Mouse (Mus musculus) lung, embryonic 15.5 days (tissue): ENCODE measurements around the gene Tmx1. TPM values are rescaled to one million over a fixed set of nuclear protein-coding genes. Genes with fewer than 3 reads are reported as not detected.

ENCODE experiments used
- ATAC-seq: fragments of 200-750 bp; cut with Nextera tagmentation; 2 replicates; pipeline ENCODE4 v1.8.0; 2017; ENCODE audit warnings: moderate number of reproducible peaks, borderline replicate concordance; ENCODE audit not compliant: low FRiP score, low TSS enrichment; ENCODE audit errors: extremely low read depth
- H3K27ac ChIP-seq: fragments of 300-500 bp; sonication (generic); 2 replicates; pipeline ENCODE4 v1.5.1; 2015; ENCODE audit warnings: moderate library complexity, mild to moderate bottlenecking, inconsistent platforms
- H3K27me3 ChIP-seq: fragments of 300-500 bp; sonication (generic); 2 replicates; pipeline ENCODE4 v1.6.1; 2015; ENCODE audit warnings: inconsistent platforms
- H3K36me3 ChIP-seq: fragments of 300-500 bp; sonication (generic); 2 replicates; pipeline ENCODE4 v1.6.1; 2015; ENCODE audit warnings: inconsistent platforms
- H3K4me1 ChIP-seq: fragments of 300-500 bp; sonication (generic); 2 replicates; pipeline ENCODE4 v1.6.1; 2015; ENCODE audit warnings: inconsistent platforms
- H3K4me2 ChIP-seq: fragments of 300-500 bp; sonication (generic); 2 replicates; pipeline ENCODE4 v1.6.1; 2015; ENCODE audit warnings: inconsistent platforms, mild to moderate bottlenecking, moderate library complexity
- H3K4me3 ChIP-seq: fragments of 300-500 bp; sonication (generic); 2 replicates; pipeline ENCODE4 v1.5.1; 2015; ENCODE audit warnings: mild to moderate bottlenecking, inconsistent platforms
- H3K9ac ChIP-seq: fragments of 300-500 bp; sonication (generic); 2 replicates; pipeline ENCODE4 v1.6.1; 2015; ENCODE audit warnings: inconsistent platforms
- H3K9me3 ChIP-seq: fragments of 300-500 bp; sonication (generic); 2 replicates; pipeline ENCODE4 v1.6.1; 2016; ENCODE audit warnings: inconsistent platforms
- WGBS: fragments of 180-500 bp; shearing (Covaris S2); methylation state at CpG from one replicate; pipeline ENCODE4 v1.1.7; 2015; 5-methylcytosine and 5-hydroxymethylcytosine counted together
- polyA plus RNA-seq: library from polyadenylated mRNA; unstranded; fragments of >200 nt; fragmentation: Nextera tagmentation; extraction: Ambion mirVana; gene quantifications from 2 replicates; pipeline ENCODE4 v1.2.1, GENCODE M21; 2015

The Tmx1 gene
- 118 and 123 TPM in 2 replicates for polyA plus RNA-seq

DNA sequence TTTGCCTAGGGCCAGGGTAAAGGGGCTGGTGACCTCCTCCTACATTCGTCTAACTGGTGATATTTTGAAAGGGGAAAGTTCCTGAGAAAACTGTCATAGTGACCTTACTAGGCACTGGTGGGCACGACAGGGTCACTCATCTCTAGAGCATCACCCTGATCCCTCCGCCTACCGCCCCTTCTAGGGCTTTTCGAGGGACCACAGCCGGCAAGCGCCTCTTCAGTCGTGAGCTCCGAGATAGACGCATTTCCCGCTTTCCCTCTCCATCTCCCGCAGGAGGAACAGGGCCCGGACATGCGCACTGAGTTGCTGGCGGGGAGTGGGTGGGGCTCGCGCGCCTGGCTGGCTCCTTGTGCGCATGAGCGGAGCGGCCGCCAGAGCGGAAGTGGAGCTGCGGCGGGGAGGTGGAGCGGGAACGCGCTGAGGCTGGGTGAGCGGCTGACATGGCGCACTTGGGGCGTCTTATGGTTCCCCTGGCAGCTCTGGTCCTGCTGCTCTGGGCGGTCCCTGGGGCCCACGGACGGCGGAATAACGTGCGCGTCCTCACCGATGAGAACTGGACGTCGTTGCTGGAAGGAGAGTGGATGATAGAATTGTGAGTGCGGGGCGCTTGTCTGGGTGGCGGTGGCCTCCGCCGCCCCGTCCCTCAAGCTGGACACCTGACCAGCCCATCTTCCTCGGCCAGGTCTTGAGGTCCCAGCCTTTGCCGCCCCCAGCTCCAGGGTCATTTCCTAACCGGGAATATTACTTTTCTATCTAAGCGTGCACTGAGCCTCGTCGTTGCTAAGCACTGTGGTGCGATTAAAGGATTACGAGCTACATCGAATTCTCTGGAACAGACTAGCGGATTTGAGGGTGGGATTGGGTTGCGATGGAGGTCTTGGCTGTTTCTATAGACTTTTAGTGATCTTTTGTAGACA, at the start of gene Tmx1:
TSS of gene Tmx1 (plus strand) at position 370 of the 920 bp plus-strand sequence.
- peak; percentile 98 for ATAC-seq
- peak within 1 kb of the TSS; percentile 72 for H3K9ac ChIP-seq
- H3K27me3 ChIP-seq = no peaks in the 10 kb centered on the region
- peak within 1 kb of the TSS; percentile 59 for H3K4me3 ChIP-seq
- H3K27ac ChIP-seq = peak within 1 kb of the TSS; percentile 82
- under 1% methylated on average over 55 of the region's 58 CpGs for WGBS
- no peaks in the 10 kb centered on the region for H3K9me3 ChIP-seq
- H3K4me2 ChIP-seq = peak within 1 kb of the TSS; percentile 82
- peaks cover 17% of the 10 kb centered on the region for H3K4me1 ChIP-seq
- peaks cover 2% of the 10 kb centered on the region for H3K36me3 ChIP-seq

DNA sequence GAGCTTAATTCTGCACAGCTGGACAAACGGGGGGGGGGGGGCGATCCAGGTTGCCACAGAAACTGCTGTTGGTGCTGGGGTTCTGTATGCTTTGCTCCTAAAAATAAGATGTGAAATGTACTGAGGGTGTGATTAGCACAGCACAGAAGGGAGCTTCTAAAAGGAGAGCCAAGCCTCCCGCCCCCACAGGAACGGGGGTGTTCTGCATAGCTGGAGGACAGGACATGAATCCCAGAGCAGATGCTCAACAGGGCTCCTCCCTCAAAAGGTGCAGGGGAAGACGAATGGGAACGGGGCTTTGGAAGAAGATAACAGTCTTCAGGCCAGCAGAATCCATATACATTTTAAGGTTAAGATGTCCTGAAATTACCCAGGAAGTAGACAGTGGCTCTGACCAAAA, 48.6 kb upstream of the Tmx1 start:
- 55% methylated on average over 6 of the region's 6 CpGs for WGBS

DNA sequence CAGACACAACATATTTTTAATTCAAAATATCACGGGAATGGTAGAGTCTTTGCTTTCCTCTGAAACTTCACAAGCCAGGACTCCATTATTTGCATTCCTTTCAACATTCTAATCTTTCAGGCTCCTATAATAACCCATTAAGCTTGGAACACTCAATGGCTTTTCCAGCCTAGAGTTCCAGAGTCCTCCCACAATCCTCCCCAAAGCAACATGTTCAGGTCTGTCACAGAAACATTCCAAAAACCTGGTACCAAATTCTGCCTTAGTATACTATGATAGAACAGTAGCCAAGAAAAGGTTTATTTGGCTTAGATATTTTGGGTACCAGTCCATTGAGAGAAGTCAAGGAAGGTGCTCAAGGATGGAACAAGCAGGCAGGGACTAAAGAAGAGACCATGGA, 44.5 kb upstream of the Tmx1 start:
- H3K27ac ChIP-seq = no peak overlapping the region
- no peaks in the 10 kb centered on the region for H3K9me3 ChIP-seq
- no peaks in the 10 kb centered on the region for H3K36me3 ChIP-seq
- no peaks in the 10 kb centered on the region for H3K4me1 ChIP-seq
- no peak for ATAC-seq
- no peak overlapping the region for H3K4me2 ChIP-seq
- H3K27me3 ChIP-seq = no peaks in the 10 kb centered on the region
- H3K4me3 ChIP-seq = no peak overlapping the region
- H3K9ac ChIP-seq = no peak overlapping the region
- 61% methylated on average over 1 of the region's 1 CpGs for WGBS

More for the DNA sequence above, 48.6 kb upstream of the Tmx1 start:
- Histone ChIP-seq H3K9ac (no peak overlapping the region), H3K9me3 (no peaks in the 10 kb centered on the region), H3K27ac (no peak overlapping the region), H3K27me3 (no peaks in the 10 kb centered on the region), H3K4me3 (no peak overlapping the region), H3K4me1 (no peaks in the 10 kb centered on the region), H3K4me2 (no peak overlapping the region), H3K36me3 (no peaks in the 10 kb centered on the region)
- no peak for ATAC-seq

DNA sequence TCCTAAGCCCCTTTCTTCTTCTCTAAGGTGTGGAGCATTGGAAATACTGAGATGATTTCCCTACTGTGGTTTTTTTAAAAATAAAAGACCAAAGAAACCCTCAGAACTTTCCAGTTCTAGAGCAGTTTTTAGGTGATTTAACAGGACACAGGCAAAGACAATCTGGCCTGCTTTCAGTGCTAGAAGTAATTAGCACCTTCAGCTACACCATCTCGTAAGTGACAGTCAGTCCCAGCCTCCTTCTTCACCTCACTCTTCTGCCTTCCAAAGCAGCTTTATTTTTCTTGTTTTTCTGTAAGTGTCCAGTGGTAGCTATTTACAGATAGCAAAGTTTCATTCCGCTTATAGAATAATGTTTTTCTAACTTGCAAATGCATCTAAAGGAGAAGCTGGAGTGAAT, 43.3 kb upstream of the Tmx1 start:
- 79% methylated on average over 2 of the region's 2 CpGs for WGBS
- ATAC-seq = no peak
- H3K4me2 ChIP-seq = no peak overlapping the region

DNA sequence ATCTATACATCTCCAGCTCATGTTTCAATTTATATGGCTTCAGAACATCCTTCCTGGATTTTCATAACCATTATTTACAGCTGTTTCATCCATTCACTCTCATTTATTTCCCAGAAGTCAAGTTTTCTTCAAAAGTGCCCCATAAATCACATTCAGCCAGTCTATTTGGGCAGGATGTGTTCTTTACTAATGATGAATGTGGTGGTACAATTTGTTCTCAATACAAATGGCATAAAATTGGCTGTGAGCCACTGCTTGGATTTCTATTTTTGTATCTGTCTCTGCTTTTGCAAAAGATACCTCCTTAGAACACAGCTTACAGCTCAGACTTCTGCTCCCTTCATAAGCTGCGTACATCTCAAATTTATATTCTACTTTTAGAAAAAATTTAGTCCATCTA, 32.7 kb upstream of the Tmx1 start:
- 0 out of 2 replicates have a peak, but pooled peaks cover 12% of the 10 kb centered on the region for H3K4me1 ChIP-seq
- WGBS = 59% methylated on average over 1 of the region's 1 CpGs
- H3K9me3 ChIP-seq = no peaks in the 10 kb centered on the region
- no peak overlapping the region for H3K9ac ChIP-seq
- no peaks in the 10 kb centered on the region; the same call in 1 of the 2 replicates for H3K27me3 ChIP-seq
- ATAC-seq = no peak
- H3K36me3 ChIP-seq = no peaks in the 10 kb centered on the region
- no peak overlapping the region for H3K27ac ChIP-seq
- H3K4me3 ChIP-seq = no peak overlapping the region
- H3K4me2 ChIP-seq = no peak overlapping the region

More for the DNA sequence above, 43.3 kb upstream of the Tmx1 start:
- Histone ChIP-seq H3K27ac (no peak overlapping the region), H3K9ac (no peak overlapping the region), H3K4me3 (no peak overlapping the region), H3K4me1 (no peaks in the 10 kb centered on the region), H3K27me3 (no peaks in the 10 kb centered on the region), H3K36me3 (no peaks in the 10 kb centered on the region), H3K9me3 (no peaks in the 10 kb centered on the region)

DNA sequence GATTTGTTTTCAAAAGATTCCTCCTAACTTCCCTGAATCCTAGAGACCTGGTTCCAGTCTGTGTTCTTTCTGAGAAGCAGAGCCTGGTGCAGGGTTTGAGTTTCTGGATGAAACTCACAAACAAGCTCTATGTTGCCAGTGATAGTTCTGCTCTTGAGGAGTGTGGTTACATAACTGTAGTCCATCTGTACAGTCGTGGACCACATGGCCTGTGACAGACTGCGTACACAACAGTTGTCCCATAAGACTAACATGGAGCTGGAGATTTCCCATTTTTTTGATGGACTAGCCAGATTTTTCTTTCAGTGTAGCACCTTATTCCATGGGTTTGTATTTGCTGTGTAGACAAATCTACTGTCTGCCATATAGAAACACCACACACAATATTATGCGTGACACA, 31.9 kb upstream of the Tmx1 start:
- no peak overlapping the region for H3K4me2 ChIP-seq
- H3K4me1 ChIP-seq = 0 out of 2 replicates have a peak, but pooled peaks cover 12% of the 10 kb centered on the region
- no peak overlapping the region for H3K27ac ChIP-seq
- H3K27me3 ChIP-seq = no peaks in the 10 kb centered on the region; the same call in 1 of the 2 replicates
- no peak for ATAC-seq
- 47% methylated on average over 3 of the region's 3 CpGs for WGBS
- H3K4me3 ChIP-seq = no peak overlapping the region
- H3K9me3 ChIP-seq = no peaks in the 10 kb centered on the region
- H3K9ac ChIP-seq = no peak overlapping the region
- H3K36me3 ChIP-seq = no peaks in the 10 kb centered on the region

DNA sequence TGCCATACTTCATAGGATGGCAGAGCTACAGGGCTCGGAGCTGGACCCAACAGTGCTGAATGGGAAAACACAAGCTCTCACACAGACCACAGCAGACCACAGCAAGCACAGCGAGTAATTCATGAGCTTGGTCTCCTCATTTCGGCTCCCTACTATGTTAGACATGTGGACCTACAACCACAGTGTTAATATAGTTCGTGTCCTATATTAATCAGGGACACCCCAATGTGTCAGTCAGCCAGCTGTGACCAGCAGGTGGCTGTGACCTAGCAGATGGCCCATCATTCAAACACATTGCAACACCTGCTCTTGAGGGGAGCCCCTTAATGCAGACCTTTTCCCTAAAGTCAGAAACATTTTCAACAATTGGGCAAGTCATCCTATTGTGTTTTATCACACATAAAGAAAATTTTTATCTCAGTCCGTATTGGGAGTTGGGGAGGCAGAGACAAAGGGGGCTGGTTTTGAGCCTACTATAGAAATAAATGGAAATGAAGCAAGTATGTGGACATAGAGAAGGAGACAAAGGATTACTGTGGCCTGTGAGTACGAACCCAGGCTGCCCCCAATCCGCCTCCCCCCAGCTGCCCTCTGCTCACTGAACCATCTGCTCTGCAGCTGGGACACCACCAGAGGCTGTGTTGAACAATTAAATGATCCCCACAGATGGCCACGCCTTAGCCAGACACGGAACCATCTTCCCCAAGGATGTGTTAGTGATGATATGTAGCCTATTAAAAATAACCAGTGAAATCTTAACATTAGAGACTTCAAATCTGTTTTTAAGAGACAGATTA, 30.4 kb upstream of the Tmx1 start:
- Histone ChIP-seq H3K4me3 (no peak overlapping the region), H3K9ac (no peak overlapping the region), H3K4me1 (0 out of 2 replicates have a peak, but pooled peaks cover 12% of the 10 kb centered on the region), H3K27me3 (no peaks in the 10 kb centered on the region; the same call in 1 of the 2 replicates), H3K27ac (no peak overlapping the region), H3K4me2 (no peak overlapping the region), H3K9me3 (no peaks in the 10 kb centered on the region), H3K36me3 (no peaks in the 10 kb centered on the region)
- no peak for ATAC-seq
- WGBS = 57% methylated on average over 9 of the region's 9 CpGs

DNA sequence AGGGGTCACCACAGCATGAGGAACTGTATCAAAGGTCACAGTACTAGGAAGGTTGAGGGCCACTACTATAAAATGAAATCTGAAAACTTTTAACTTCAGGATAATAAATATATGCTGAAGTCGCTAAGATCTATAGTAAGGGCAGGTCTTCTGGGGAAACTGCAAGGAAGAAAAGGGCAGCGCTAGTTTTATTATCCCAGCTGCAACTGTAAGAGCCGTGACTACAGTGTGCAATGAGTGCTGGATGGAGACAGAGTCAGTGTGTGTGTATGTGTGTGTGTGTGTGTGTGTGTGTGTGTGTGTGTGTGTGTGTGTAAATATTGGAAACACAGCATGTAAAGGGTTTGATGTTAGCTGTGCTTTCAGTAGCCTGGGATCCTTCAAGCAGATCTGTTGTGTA, 25.0 kb upstream of the Tmx1 start:
- Histone ChIP-seq H3K4me3 (no peak overlapping the region), H3K4me2 (no peak overlapping the region), H3K36me3 (no peaks in the 10 kb centered on the region), H3K4me1 (no peaks in the 10 kb centered on the region), H3K27me3 (no peaks in the 10 kb centered on the region; the same call in 1 of the 2 replicates), H3K27ac (no peak overlapping the region), H3K9me3 (no peaks in the 10 kb centered on the region), H3K9ac (no peak overlapping the region)
- ATAC-seq = no peak
- WGBS = 70% methylated on average over 3 of the region's 3 CpGs

DNA sequence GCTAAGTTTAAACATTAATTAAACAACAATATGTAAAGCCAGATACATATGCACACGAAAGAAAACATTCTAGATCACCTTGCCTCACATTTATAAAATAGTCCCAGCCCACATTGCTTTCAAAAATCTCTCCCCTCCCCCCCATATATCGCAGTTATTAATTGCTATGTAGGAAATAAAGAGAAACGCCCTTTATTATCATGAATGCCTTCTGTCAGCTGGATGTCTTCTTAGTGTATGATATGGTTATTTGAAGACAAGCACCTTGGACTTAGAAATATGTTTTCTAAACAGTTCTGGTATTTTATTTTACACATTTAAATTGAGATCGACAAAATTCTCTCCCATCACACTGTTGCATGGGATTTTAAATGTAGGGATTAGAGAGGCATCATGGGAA, 23.3 kb upstream of the Tmx1 start:
- Histone ChIP-seq H3K4me3 (no peak overlapping the region), H3K27ac (no peak overlapping the region), H3K9me3 (no peaks in the 10 kb centered on the region), H3K9ac (no peak overlapping the region), H3K4me1 (no peaks in the 10 kb centered on the region), H3K4me2 (no peak overlapping the region), H3K27me3 (no peaks in the 10 kb centered on the region; the same call in 1 of the 2 replicates), H3K36me3 (no peaks in the 10 kb centered on the region)
- 64% methylated on average over 4 of the region's 4 CpGs for WGBS
- no peak for ATAC-seq

DNA sequence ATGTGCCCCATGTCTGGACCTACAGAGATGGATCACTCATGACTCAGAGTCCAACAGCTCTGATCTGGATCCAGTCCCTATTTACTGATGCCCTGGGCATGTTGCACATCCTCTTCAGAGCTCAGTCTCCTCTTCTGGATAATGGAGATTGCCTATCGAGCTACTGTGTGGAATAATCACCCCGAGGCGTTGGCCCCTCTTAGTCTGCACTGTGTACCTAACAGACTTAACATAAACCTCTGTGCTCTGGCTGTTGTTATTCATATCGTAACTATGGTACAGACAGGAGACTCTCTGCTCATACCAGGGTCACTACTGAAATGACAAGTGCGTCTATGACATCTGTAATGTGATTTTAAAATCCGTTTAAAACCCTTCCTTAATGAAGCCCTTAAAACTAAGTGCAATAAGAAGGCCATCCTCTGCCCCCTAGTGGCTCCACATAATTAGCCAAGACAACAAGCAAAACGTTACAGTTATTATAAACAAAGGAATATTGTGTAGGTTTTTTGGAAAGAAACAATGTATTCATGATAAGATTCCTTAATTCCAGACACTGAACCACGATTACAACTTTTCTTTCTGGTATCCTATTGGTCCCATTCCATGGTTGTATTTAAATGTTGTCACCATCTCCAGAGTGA, 22.5 kb upstream of the Tmx1 start:
- ATAC-seq = no peak
- Histone ChIP-seq H3K27me3 (no peaks in the 10 kb centered on the region; the same call in 1 of the 2 replicates), H3K27ac (no peak overlapping the region), H3K9ac (no peak overlapping the region), H3K4me1 (no peaks in the 10 kb centered on the region), H3K4me2 (no peak overlapping the region), H3K36me3 (no peaks in the 10 kb centered on the region), H3K9me3 (no peaks in the 10 kb centered on the region), H3K4me3 (no peak overlapping the region)
- 29% methylated on average over 8 of the region's 8 CpGs for WGBS

DNA sequence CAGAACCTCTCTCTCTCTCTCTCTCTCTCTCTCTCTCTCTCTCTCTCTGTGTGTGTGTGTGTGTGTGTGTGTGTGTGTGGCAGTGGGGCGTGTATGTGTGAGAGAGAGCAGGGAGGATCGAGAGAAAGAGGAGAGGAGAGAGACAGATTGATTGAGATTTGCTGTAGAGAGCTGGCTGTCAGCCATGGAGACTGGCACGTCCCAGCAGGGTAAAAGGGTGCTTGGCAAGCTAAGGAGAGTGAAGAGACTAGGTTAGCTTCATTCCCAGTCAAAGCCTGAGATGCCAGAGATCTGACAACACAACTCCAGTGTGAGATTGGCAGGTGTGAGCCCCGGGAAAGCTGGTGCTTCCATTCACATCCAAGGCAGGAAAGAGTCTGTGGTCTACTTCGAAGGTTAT, 21.5 kb upstream of the Tmx1 start:
- Histone ChIP-seq H3K27ac (no peak overlapping the region), H3K9me3 (no peaks in the 10 kb centered on the region)
- 44% methylated on average over 5 of the region's 5 CpGs for WGBS

More for the DNA sequence above, 21.5 kb upstream of the Tmx1 start:
- H3K4me2 ChIP-seq = no peak overlapping the region
- no peak overlapping the region for H3K9ac ChIP-seq
- H3K4me1 ChIP-seq = no peaks in the 10 kb centered on the region
- no peak for ATAC-seq
- no peaks in the 10 kb centered on the region for H3K27me3 ChIP-seq
- H3K4me3 ChIP-seq = no peak overlapping the region
- H3K36me3 ChIP-seq = no peaks in the 10 kb centered on the region
